Mouse (Mus musculus) embryonic facial prominence, embryonic 14.5 days (tissue): ENCODE results near the gene Map3k14. TPM values are rescaled to one million over a fixed set of nuclear protein-coding genes. Genes with fewer than 3 reads are reported as not detected.

Source experiments
- ATAC-seq: fragments of 200-750 bp; cut with Nextera tagmentation; 2 replicates; pipeline ENCODE4 v1.8.0; 2017; ENCODE audit warnings: low read depth, moderate number of reproducible peaks, moderate TSS enrichment
- DNase-seq: peaks from one replicate; pipeline ENCODE4 v3.0.0-alpha.2; 2015; ENCODE audit warnings: low spot score
- H3K27ac ChIP-seq: fragments of 300-500 bp; sonication (generic); replicated peaks from 2 replicates; pipeline ENCODE4 v1.5.1; 2014; ENCODE audit warnings: low read depth, mild to moderate bottlenecking, low read length, moderate library complexity
- H3K27me3 ChIP-seq: fragments of 300-500 bp; sonication (generic); replicated peaks from 2 replicates; pipeline ENCODE4 v1.6.1; 2014; ENCODE audit warnings: low read length; ENCODE audit not compliant: control insufficient read depth, insufficient read depth
- H3K36me3 ChIP-seq: fragments of 300-500 bp; sonication (generic); 2 replicates; pipeline ENCODE4 v1.6.1; 2014; ENCODE audit warnings: low read length, mixed read lengths; ENCODE audit not compliant: control insufficient read depth, insufficient read depth
- H3K4me1 ChIP-seq: fragments of 300-500 bp; sonication (generic); 2 replicates; pipeline ENCODE4 v1.6.1; 2014; ENCODE audit warnings: antibody characterized with exemption, low read length; ENCODE audit not compliant: control insufficient read depth, insufficient read depth
- H3K4me2 ChIP-seq: fragments of 300-500 bp; sonication (generic); 2 replicates; pipeline ENCODE4 v1.6.1; 2014; ENCODE audit warnings: low read depth, mild to moderate bottlenecking, low read length, moderate library complexity, mixed read lengths
- H3K4me3 ChIP-seq: fragments of 300-500 bp; sonication (generic); 2 replicates; pipeline ENCODE4 v1.5.1; 2014; ENCODE audit warnings: low read depth, mild to moderate bottlenecking, low read length
- H3K9ac ChIP-seq: fragments of 300-500 bp; sonication (generic); 2 replicates; pipeline ENCODE4 v1.6.1; 2014; ENCODE audit warnings: low read depth, mild to moderate bottlenecking, low read length, moderate library complexity, mixed read lengths
- H3K9me3 ChIP-seq: fragments of 300-500 bp; sonication (generic); 2 replicates; pipeline ENCODE4 v1.6.1; 2016; ENCODE audit warnings: low read length; ENCODE audit not compliant: control insufficient read depth
- WGBS: fragments of 180-500 bp; shearing (Covaris S2); extraction: QIAGEN DNeasy Blood & Tissue Kit; methylation state at CpG from one replicate; pipeline ENCODE4 v1.1.7; 2014; 5-methylcytosine and 5-hydroxymethylcytosine counted together
- polyA plus RNA-seq: library from polyadenylated mRNA; unstranded; fragments of >200 nt; fragmentation: Nextera tagmentation; extraction: Ambion mirVana; gene quantifications from 2 replicates; pipeline ENCODE4 v1.2.1, GENCODE M21; 2014

The Map3k14 gene
- polyA plus RNA-seq, 1 experiment from 2014 or later, result 4.6 TPM

DNA sequence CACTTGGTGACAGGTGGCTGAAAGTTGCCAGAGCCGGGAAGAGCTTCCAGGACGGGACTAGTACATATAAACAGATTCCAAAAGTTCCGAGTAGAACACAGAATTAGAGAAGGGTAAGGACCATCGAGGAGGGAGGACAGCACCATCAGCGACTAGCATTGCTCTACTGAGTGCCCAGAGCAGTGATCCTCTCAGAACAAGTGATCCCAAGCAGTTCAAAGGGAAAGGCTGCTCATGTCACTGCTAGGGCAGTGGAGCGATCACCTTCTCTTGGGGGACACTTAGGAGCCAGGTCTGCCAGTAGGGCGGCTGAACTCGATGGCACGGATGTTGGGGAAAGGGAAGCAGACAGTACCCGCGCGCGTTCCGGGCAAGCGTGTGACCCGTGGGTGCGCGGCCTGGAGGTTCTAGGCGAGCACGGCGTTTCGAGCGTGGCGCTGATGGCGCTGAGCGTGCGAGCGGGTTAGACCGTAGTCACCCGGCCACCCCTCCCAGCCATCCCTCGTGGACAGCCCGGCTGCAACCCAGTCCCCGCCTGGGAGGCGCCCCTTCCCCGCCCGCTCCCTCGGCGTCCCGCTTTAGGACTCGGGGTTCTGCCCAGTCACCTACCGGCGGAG, 435 bp downstream of the Map3k14 start:
- Histone ChIP-seq H3K27me3 (no peaks in the 10 kb centered on the region), H3K36me3 (no peaks in the 10 kb centered on the region), H3K9me3 (no peaks in the 10 kb centered on the region), H3K9ac (peak overlapping the region; percentile 81), H3K4me2 (peak overlapping the region; percentile 90), H3K4me3 (peak overlapping the region; percentile 68), H3K27ac (peak overlapping the region; percentile 75), H3K4me1 (peaks cover 40% of the 10 kb centered on the region)
- under 1% methylated on average over 19 of the region's 42 CpGs for WGBS
- ATAC-seq (peak; percentile 55), DNase-seq (peak; percentile 51)

DNA sequence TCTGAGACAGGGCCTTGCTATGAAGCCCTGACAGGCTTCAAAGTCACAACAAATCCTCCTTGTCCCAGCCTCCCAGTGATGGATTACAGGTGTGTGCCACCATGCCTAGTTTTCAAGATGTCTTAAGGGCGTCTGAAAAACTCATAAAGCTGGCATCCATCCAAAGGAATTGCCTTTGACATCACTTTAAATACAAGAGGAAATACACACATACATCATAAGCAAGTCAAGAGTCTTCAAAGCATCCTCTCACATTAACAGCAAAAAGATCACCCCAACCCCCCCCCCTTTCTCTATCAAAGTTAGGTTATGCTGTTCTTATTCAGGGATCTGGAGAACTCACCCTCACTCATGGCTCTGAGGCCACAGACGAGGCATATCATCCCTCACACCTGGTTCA, 1.4 kb downstream of the Map3k14 start:
- H3K9ac ChIP-seq, result no peak overlapping the region
- H3K4me3 ChIP-seq, result peak overlapping the region; percentile 68
- H3K4me2 ChIP-seq, result peak overlapping the region; percentile 90
- DNase-seq (no peak), ATAC-seq (no peak)
- H3K4me1 ChIP-seq, result peaks cover 40% of the 10 kb centered on the region
- no peaks in the 10 kb centered on the region for H3K27me3 ChIP-seq
- no peak overlapping the region for H3K27ac ChIP-seq
- WGBS, result 25% methylated on average over 2 of the region's 2 CpGs
- H3K36me3 ChIP-seq, result no peaks in the 10 kb centered on the region
- H3K9me3 ChIP-seq, result no peaks in the 10 kb centered on the region

GRCm38 (mm10) chr11:103265211-103265610, 2.1 kb downstream of the Map3k14 start:
- H3K9me3 ChIP-seq, result no peaks in the 10 kb centered on the region
- no peak for ATAC-seq
- no peak overlapping the region for H3K27ac ChIP-seq
- no peak overlapping the region for H3K4me3 ChIP-seq
- 0 out of 2 replicates have a peak overlapping the region, but pooled peaks have one; percentile 19 for H3K9ac ChIP-seq
- peaks cover 40% of the 10 kb centered on the region for H3K4me1 ChIP-seq
- no peaks in the 10 kb centered on the region for H3K27me3 ChIP-seq
- H3K36me3 ChIP-seq, result no peaks in the 10 kb centered on the region
- H3K4me2 ChIP-seq, result peak overlapping the region; percentile 35
- no peak for DNase-seq
- 46% methylated on average over 7 of the region's 7 CpGs for WGBS

GRCm38 (mm10) chr11:103264427-103265005, 2.8 kb downstream of the Map3k14 start:
- Histone ChIP-seq H3K4me1 (peaks cover 40% of the 10 kb centered on the region), H3K9me3 (no peaks in the 10 kb centered on the region), H3K4me3 (no peak overlapping the region), H3K4me2 (peak overlapping the region; percentile 35; the same call in 1 of the 2 replicates), H3K27me3 (no peaks in the 10 kb centered on the region), H3K36me3 (no peaks in the 10 kb centered on the region), H3K27ac (no peak overlapping the region), H3K9ac (peak overlapping the region; percentile 19; the same call in 1 of the 2 replicates)
- no peak for ATAC-seq
- 78% methylated on average over 20 of the region's 20 CpGs for WGBS
- DNase-seq, result no peak

DNA sequence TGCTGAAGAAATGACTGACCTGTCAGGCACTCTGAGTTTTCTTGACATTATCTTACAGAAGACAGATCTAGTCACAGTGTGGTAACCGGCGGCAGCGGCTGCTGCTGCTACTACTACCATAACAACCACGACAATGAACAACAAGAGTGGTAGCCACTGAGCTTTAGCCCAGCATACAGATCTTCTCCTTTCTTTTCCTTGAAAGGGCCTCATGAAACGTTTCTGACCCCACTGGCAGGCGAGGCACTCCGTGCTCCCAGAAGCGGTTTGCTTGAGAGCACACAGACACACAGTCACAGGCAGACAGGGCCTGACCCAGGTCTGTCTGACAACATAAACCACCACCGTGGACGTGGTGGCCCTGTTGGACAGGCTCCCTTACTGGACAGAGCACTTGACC, 3.7 kb downstream of the Map3k14 start:
- Histone ChIP-seq H3K27ac (no peak overlapping the region), H3K9me3 (no peaks in the 10 kb centered on the region), H3K4me2 (peak overlapping the region; percentile 18; the same call in 1 of the 2 replicates), H3K27me3 (no peaks in the 10 kb centered on the region), H3K36me3 (no peaks in the 10 kb centered on the region), H3K9ac (0 out of 2 replicates have a peak overlapping the region, but pooled peaks have one; percentile 14), H3K4me1 (peaks cover 37% of the 10 kb centered on the region), H3K4me3 (no peak overlapping the region)
- ATAC-seq (no peak), DNase-seq (no peak)
- 54% methylated on average over 10 of the region's 10 CpGs for WGBS

- H3K36me3 ChIP-seq, result no peaks in the 10 kb centered on the region
- peak overlapping the region; percentile 41; the same call in 1 of the 2 replicates for H3K9ac ChIP-seq
- 56% methylated on average over 20 of the region's 20 CpGs for WGBS
- H3K27ac ChIP-seq, result no peak overlapping the region
- H3K9me3 ChIP-seq, result no peaks in the 10 kb centered on the region
- no peaks in the 10 kb centered on the region for H3K27me3 ChIP-seq
- H3K4me1 ChIP-seq, result peaks cover 30% of the 10 kb centered on the region
- peak overlapping the region; percentile 19 for H3K4me2 ChIP-seq
- H3K4me3 ChIP-seq, result no peak overlapping the region
- ATAC-seq, result no peak
- DNase-seq, result no peak
Observed at GRCm38 (mm10) chr11:103262412-103263267, 4.6 kb downstream of the Map3k14 start.

GRCm38 (mm10) chr11:103261671-103262411, 5.4 kb downstream of the Map3k14 start:
- DNase-seq, result no peak
- no peak for ATAC-seq
- H3K27ac ChIP-seq, result no peak overlapping the region
- H3K4me3 ChIP-seq, result no peak overlapping the region
- H3K4me2 ChIP-seq, result no peak overlapping the region
- 74% methylated on average over 7 of the region's 7 CpGs for WGBS
- no peaks in the 10 kb centered on the region for H3K27me3 ChIP-seq
- no peaks in the 10 kb centered on the region for H3K9me3 ChIP-seq
- H3K4me1 ChIP-seq, result peaks cover 30% of the 10 kb centered on the region
- 0 out of 2 replicates have a peak overlapping the region, but pooled peaks have one; percentile 41 for H3K9ac ChIP-seq
- no peaks in the 10 kb centered on the region for H3K36me3 ChIP-seq

DNA sequence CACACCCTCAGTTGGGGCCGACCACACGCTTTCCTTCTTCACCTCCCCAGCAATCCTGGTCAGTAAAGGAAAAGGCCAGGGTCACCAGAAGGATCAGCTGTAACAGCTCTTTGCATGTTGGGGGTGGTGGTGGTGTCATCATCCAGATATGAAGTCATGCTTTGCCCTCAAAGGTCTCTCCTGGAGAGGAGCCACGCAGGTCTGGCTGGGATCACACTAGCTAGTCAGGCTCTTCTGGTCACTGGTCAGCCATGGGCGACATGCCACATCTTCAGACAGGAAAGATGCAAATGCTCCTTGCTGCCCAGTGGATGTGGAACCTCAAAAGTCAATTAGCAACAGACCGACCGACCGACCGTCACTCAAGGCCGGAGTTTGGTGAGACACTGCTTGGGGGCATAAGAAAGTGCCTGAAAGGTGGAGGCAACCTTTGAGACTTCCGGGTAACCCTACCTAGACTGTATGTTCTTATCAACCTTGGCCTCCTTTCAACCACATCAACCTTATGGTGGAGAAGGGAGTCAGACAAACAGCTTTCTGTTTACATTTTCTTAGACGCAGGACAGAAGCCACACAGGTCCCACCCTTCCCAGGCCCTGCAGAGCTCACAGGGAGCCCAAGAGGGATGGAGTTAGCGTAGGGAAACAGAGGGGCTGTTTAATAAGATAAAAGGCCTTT, 6.6 kb downstream of the Map3k14 start:
- Histone ChIP-seq H3K27ac (no peak overlapping the region), H3K27me3 (no peaks in the 10 kb centered on the region), H3K4me2 (no peak overlapping the region), H3K36me3 (no peaks in the 10 kb centered on the region), H3K9ac (no peak overlapping the region), H3K4me1 (peaks cover 19% of the 10 kb centered on the region), H3K9me3 (no peaks in the 10 kb centered on the region), H3K4me3 (no peak overlapping the region)
- 83% methylated on average over 12 of the region's 12 CpGs for WGBS
- DNase-seq (no peak), ATAC-seq (no peak)
